Mouse (Mus musculus) liver, postnatal 0 days (tissue): ENCODE measurements at regions not wholly inside any gene's neighbourhood (a gene's known extent, or its start where the extent isn't known, plus 50 kb on each side); places are given as distances from the start of the nearest gene placed in this dataset.

Experiments
- ATAC-seq: fragments of 200-750 bp; cut with Nextera tagmentation; 2 replicates; pipeline ENCODE4 v1.8.0; 2017; ENCODE audit warnings: mild to moderate bottlenecking, moderate library complexity
- DNase-seq: peaks from one replicate; pipeline ENCODE4 v3.0.0-alpha.2; 2016
- H3K27ac ChIP-seq: fragments of 300-500 bp; sonication (generic); 2 replicates; pipeline ENCODE4 v1.5.1; 2014; ENCODE audit warnings: antibody characterized with exemption, moderate library complexity, mild to moderate bottlenecking, low read depth
- H3K27me3 ChIP-seq: fragments of 300-500 bp; sonication (generic); 2 replicates; pipeline ENCODE4 v1.6.1; 2014; ENCODE audit warnings: low read length, control low read depth, mixed read lengths; ENCODE audit not compliant: insufficient read depth
- H3K36me3 ChIP-seq: fragments of 300-500 bp; sonication (generic); replicated peaks from 2 replicates; pipeline ENCODE4 v1.6.1; 2014; ENCODE audit warnings: mild to moderate bottlenecking, control low read depth, low read length, moderate library complexity, mixed read lengths; ENCODE audit not compliant: insufficient read depth
- H3K4me1 ChIP-seq: fragments of 300-500 bp; sonication (generic); 2 replicates; pipeline ENCODE4 v1.6.1; 2014; ENCODE audit warnings: antibody characterized with exemption, mild to moderate bottlenecking, control low read depth; ENCODE audit not compliant: insufficient read depth
- H3K4me2 ChIP-seq: fragments of 300-500 bp; sonication (generic); 2 replicates; pipeline ENCODE4 v1.6.1; 2014; ENCODE audit warnings: low read depth, mild to moderate bottlenecking, low read length, moderate library complexity, mixed read lengths
- H3K4me3 ChIP-seq: fragments of 300-500 bp; sonication (generic); 2 replicates; pipeline ENCODE4 v1.5.1; 2014; ENCODE audit warnings: low read depth, low read length
- H3K9ac ChIP-seq: fragments of 300-500 bp; sonication (generic); replicated peaks from 2 replicates; pipeline ENCODE4 v1.6.1; 2014; ENCODE audit warnings: mild to moderate bottlenecking, moderate library complexity
- H3K9me3 ChIP-seq: fragments of 300-500 bp; sonication (generic); 2 replicates; pipeline ENCODE4 v1.6.1; 2016; ENCODE audit warnings: mild to moderate bottlenecking, control low read depth, low read length, mixed read lengths
- CTCF ChIP-seq: sonication (generic); IDR thresholded peaks from 2 replicates; pipeline ENCODE4 v1.5.1; 2016; ENCODE audit warnings: antibody characterized with exemption, low read depth
- EP300 ChIP-seq: IDR thresholded peaks from 2 replicates; pipeline ENCODE4 v1.6.1; 2016; ENCODE audit warnings: antibody characterized with exemption, low read depth, mild to moderate bottlenecking
- WGBS: fragments of 180-500 bp; shearing (Covaris S2); extraction: QIAGEN DNeasy Blood & Tissue Kit; methylation state at CpG from one replicate; pipeline ENCODE4 v1.1.7; 2014; ENCODE audit not compliant: insufficient replicate concordance; 5-methylcytosine and 5-hydroxymethylcytosine counted together

DNA sequence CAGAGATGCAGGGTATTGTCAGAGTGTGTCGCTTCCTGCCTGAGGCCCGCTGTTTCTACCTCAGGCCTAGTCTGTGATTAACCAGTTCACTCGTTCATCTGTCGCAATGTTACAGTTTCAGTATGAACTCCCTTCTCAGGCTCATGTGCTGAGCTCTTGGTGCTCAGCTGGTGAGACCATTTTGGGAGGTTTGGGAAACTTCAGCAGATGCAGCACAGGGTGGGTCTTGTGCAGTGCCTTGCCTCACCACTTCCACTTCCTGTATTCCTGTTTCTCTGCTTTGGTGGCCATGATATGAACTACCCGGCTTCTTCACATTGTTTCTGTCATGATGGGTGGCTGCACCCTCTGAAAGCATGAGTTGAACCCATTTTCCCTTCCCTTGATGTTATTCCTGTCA, 169.3 kb upstream of the Gadl1 start:
- Histone ChIP-seq H3K9me3 (no peaks in the 10 kb centered on the region), H3K4me2 (no peak overlapping the region), H3K27me3 (no peaks in the 10 kb centered on the region), H3K36me3 (no peaks in the 10 kb centered on the region), H3K4me3 (no peak overlapping the region), H3K4me1 (no peaks in the 10 kb centered on the region; the same call in 1 of the 2 replicates), H3K9ac (no peak overlapping the region), H3K27ac (no peak overlapping the region)
- WGBS: 54% methylated on average over 5 of the region's 5 CpGs
- no peak for TF ChIP-seq CTCF
- no peak for TF ChIP-seq EP300
- DNase-seq (no peak), ATAC-seq (no peak)

DNA sequence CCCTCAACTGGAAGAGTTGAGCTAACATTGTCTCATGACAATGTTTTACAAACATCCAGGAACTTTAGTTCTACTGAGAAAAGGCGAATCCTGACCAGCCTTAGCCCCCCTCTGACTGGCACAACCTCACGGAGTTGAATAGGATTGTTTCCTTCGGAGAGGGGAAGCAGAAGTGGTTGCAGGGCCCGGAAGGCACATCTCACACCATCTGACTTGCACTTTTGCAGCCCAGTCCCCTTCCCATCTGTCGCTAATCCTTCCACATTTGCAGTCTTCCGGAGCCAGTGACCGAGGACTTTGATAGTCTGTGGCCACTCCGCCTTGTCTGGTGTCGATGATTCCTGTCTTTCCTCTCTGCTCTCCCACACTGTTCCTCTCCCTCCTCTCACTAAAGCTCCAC, 162.8 kb upstream of the Gadl1 start:
- Histone ChIP-seq H3K4me2 (no peak overlapping the region), H3K9ac (no peak overlapping the region), H3K9me3 (no peaks in the 10 kb centered on the region), H3K27ac (no peak overlapping the region), H3K27me3 (no peaks in the 10 kb centered on the region), H3K36me3 (no peaks in the 10 kb centered on the region), H3K4me1 (no peaks in the 10 kb centered on the region; the same call in 1 of the 2 replicates), H3K4me3 (no peak overlapping the region)
- DNase-seq (no peak), ATAC-seq (no peak)
- TF ChIP-seq EP300 (no peak), CTCF (no peak)
- 21% methylated on average over 9 of the region's 9 CpGs for WGBS

DNA sequence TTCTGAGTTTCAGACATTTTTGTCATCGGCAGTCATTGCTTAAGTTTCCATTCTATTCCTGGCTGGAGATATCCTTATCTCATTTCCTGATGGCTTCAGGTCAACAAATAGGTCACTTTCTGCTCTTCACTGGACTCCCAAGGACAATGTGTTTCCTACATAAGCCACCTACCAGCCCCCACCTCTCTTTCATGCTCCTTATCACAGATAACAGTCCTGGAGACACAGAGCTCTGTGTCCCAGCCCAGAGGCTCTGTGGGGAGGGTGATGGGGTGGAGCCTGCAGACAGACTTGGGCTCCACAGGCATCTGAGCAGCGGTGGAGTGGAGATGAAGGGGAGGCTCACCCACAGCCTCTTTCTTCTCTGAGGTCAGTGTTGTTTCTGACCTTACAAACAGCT, 148.8 kb upstream of the Gadl1 start:
- Histone ChIP-seq H3K27me3 (no peaks in the 10 kb centered on the region), H3K4me1 (no peaks in the 10 kb centered on the region), H3K9me3 (no peaks in the 10 kb centered on the region), H3K4me2 (no peak overlapping the region), H3K27ac (no peak overlapping the region), H3K9ac (no peak overlapping the region), H3K36me3 (no peaks in the 10 kb centered on the region), H3K4me3 (no peak overlapping the region)
- 10% methylated on average over 2 of the region's 2 CpGs for WGBS
- ATAC-seq: no peak
- no peak for TF ChIP-seq CTCF
- peak; percentile 37; the same call in 1 of the 2 replicates for TF ChIP-seq EP300
- no peak for DNase-seq

- Histone ChIP-seq H3K36me3 (no peaks in the 10 kb centered on the region), H3K9me3 (no peaks in the 10 kb centered on the region), H3K27ac (no peak overlapping the region), H3K4me2 (no peak overlapping the region), H3K9ac (no peak overlapping the region), H3K4me1 (no peaks in the 10 kb centered on the region), H3K27me3 (no peaks in the 10 kb centered on the region), H3K4me3 (no peak overlapping the region)
- TF ChIP-seq EP300: no peak
- TF ChIP-seq CTCF: no peak
- no peak for DNase-seq
- no peak for ATAC-seq
- 81% methylated on average over 5 of the region's 5 CpGs for WGBS
Observed at GRCm38 (mm10) chr9:115764136-115764535, 145.1 kb upstream of the Gadl1 start.

- Histone ChIP-seq H3K4me1 (no peaks in the 10 kb centered on the region), H3K9ac (no peak overlapping the region), H3K27me3 (no peaks in the 10 kb centered on the region), H3K27ac (no peak overlapping the region), H3K4me2 (no peak overlapping the region), H3K36me3 (no peaks in the 10 kb centered on the region), H3K9me3 (no peaks in the 10 kb centered on the region), H3K4me3 (no peak overlapping the region)
- WGBS: 88% methylated on average over 6 of the region's 6 CpGs
- DNase-seq: no peak
- no peak for TF ChIP-seq EP300
- TF ChIP-seq CTCF: no peak
- ATAC-seq: no peak
Observed at GRCm38 (mm10) chr9:115766471-115766870, 142.8 kb upstream of the Gadl1 start.

DNA sequence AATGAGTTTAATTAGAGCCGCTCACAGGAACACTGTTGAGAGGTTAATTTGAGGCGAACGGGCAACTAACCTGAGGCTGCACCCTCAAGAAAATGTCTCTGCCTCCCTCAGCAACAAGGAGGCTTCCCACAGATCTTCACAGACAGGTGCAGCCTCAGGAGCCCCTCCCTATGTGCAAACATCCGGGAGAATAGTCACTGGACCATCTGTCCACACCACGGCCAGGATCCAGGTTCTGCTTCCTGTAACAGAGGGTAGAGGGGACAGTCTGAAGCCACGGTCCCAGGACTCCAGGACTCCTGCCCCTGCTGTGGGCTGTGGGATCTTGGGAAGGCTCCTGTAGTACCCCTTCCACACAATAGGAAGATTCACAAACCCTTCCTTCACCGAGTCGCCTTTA, 134.1 kb upstream of the Gadl1 start:
- no peak overlapping the region for H3K4me3 ChIP-seq
- no peaks in the 10 kb centered on the region for H3K9me3 ChIP-seq
- no peak overlapping the region for H3K4me2 ChIP-seq
- DNase-seq (no peak), ATAC-seq (no peak)
- WGBS: 77% methylated on average over 8 of the region's 8 CpGs
- no peak overlapping the region for H3K9ac ChIP-seq
- no peak overlapping the region for H3K27ac ChIP-seq
- no peaks in the 10 kb centered on the region for H3K4me1 ChIP-seq
- no peaks in the 10 kb centered on the region for H3K27me3 ChIP-seq
- TF ChIP-seq EP300: no peak
- TF ChIP-seq CTCF: no peak
- no peaks in the 10 kb centered on the region for H3K36me3 ChIP-seq

DNA sequence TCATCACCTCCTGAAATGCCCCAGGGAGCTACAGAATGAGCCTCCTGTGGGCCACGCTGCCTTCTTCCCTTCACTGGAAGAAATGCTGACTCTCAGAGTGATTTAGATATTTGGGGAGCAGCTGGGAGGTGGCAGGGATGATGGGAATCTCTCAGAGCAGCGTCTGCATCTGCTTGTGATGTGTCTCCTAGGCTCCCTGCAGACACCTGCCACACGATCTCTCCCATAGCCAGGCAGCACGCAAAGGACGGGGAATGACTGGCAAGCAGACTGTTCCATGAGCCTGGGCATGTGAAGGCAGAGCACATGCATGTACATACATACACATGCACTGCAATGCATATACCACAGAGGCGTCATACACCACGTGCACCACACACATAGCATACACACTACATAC, 133.4 kb upstream of the Gadl1 start:
- H3K36me3 ChIP-seq: no peaks in the 10 kb centered on the region
- H3K4me2 ChIP-seq: no peak overlapping the region
- H3K4me1 ChIP-seq: no peaks in the 10 kb centered on the region
- no peak for TF ChIP-seq CTCF
- no peak for TF ChIP-seq EP300
- H3K27me3 ChIP-seq: no peaks in the 10 kb centered on the region
- WGBS: 76% methylated on average over 7 of the region's 7 CpGs
- ATAC-seq (no peak), DNase-seq (no peak)
- H3K4me3 ChIP-seq: no peak overlapping the region
- no peaks in the 10 kb centered on the region for H3K9me3 ChIP-seq
- no peak overlapping the region for H3K27ac ChIP-seq
- no peak overlapping the region for H3K9ac ChIP-seq
